Mouse (Mus musculus): ENCODE data around the gene Bspry.
A peak's percentile ranks its signal among the peaks of the same experiment; 100 is the strongest.
"Not testable (repeated sequence)": the region's sequence is repeated elsewhere in the genome, so short reads cannot be mapped to it uniquely, and the experiment has no call there.

Gene Bspry

DNA sequence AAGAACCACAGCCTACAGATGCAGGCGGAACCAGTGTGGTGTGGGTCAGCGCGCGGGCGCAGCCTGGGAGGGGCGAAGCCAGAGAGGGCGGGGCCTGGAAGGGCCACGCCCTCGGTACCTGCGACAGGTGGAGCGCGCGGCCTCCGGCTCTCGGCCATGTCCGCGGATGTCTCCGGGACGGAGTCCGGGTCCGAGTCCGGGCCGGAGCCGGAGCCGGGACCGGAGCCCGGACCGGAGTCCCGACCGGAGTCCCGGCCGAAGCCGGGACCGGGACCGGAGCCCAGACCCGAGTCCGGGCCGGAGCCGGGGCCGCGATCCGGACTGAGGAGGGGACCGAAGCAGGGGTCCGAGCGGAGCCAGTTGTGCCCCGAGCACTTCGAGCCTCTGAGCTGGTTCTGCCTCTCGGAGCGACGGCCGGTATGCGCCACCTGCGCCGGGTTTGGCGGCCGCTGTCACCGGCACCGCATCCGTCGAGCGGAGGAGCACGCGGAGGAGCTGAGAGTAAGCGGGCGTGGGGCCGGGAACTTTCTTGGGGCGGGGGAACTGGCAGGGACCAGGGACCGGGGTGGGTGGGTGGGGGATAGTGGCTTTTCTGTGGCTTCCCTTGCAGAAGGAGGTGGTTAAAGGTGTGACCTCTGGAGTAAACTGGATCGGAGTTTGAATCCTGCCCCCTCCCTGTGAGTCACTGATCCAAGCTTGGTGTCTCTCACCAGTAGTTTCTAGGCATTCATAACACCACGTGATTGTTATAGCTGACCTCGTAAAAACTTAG lies at the start of gene Bspry:
TSS of gene Bspry (plus strand) at position 117 of the 772 bp plus-strand sequence.
- DNase-seq (ENCODE audit: low read depth, low spot score), result no peak

DNA sequence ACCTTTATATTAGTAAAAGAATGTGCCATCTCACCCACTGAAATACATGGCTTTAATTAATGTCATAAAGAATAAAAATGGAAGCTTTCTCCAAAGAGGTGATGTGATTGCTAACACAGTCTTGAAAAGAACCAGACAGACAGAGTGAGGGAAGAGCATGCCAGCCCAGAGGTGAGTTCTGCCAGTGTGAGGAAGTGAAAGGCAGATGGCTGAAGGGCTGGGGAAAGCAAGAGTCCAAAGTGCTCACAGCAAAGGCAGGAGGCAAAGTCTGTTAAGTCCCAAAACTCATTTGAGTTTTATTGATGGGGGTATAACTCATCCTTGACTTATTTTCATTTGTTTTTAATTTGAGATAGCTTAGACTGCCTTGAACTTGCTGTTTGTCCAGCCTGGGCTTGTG lies 49.2 kb upstream of the Bspry start:
- no peak for DNase-seq (ENCODE audit: low read depth, low spot score)

DNA sequence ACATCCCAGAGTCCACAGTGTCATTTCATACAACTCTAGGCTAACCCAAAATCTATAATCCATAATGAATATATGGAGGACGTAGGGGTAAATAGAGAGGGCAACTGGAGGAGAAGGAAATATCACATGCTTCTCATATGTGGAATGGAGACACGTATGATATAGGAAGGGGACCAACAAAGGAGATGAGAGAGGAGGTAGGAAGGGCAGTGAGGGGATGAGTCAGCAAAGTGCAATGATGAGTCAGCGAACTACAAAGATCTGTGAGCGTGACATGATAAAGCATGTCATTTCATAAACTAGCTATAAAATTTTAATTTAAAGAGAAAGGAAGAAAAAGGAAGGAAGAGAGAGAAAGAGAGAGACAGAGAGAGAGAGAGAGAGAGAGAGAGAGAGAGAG lies 48.3 kb upstream of the Bspry start:
- no peak for DNase-seq (ENCODE audit: low read depth, low spot score)

DNA sequence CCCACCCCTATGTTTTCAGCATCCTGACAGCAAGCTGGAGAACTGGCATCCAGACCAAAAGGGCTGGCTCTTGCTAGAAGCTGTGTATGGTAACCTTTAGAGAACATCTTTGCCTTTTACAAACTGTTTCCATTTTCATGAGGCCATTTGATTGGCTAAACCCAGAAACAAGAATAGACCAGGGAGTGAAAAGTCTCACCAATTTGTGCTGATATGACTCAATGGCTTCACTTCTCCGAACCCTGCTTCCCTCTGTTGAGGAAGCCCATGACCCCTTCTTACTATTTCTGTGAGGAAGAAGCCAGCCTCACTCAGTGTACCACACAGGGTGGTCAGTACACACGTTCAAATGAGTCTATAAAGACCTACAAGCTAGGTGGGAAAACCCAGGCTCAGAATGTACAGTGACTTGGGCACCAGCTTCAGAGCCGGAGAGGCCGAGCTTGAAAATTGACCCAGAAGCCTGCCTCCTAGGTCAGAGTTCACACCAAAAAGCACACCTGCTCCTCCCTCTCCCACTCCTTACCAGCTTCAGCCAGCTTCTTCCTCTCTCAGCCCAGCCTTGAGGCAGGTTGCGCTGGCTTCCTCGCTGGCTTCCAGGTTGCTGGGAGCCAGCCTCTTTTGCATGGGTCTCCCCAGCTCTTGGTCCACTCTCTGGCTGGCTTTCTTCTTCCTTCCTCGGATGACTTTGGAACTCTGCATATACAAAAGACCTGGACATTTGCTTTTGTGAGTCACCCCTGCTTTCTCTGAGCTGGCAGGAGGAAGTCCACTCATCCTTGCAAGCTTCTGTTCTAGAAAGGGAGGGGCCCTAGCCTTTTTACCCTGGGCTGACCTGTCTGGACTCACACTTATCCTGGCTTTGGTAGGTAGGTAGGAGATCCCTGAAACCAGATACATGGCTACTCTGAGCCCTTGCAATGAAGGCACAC lies 45.6 kb upstream of the Bspry start:
- no peak for DNase-seq (ENCODE audit: low read depth, low spot score)

DNA sequence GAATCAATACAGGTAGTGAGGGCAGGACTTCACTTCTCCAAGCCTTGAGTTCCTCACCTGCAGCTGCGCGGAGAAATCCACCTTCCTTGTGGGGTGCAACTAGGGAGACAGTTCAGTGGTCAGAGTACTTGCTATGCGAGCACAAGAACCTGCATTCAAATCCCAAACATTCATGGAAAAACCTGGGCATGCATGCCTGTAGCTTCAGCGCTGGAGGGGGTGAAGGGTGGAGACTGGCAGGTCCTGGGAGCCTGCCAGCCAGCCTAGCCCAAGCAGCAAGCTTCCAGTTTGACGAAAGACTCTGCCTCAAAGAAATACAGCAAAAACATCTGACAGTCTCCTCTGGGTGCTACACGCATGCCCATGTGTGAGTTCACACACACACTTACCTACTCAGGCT lies 44.8 kb upstream of the Bspry start, which contains the start of gene Rnf183:
TSS of gene Rnf183 (minus strand) at position 172 of the 400 bp plus-strand sequence.
- no peak for DNase-seq (ENCODE audit: low read depth, low spot score)

DNA sequence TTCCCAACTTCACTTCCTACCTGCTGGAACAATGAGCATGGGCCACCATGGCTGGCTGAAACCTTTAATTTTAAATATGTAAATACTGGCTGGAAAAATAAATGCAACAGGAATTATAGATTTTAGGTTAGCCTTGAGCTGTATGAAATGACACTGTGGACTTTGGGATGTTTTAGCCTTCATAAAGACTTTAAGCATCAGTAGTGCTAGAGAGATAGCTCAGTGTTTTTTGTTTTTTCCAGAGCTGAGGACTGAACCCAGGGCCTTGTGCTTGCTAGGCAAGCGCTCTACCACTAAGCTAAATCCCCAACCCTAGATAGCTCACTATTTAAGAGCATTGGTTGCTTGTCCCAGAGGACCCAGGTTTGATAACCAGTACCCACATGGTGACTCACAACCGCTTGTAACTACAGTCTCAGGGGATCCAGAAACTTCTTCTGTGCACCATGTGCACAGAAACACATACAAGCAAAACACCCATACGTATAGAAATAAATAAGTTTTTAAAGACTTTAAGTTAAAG lies 42.5 kb upstream of the Bspry start:
- DNase-seq (ENCODE audit: low read depth, low spot score), result no peak

DNA sequence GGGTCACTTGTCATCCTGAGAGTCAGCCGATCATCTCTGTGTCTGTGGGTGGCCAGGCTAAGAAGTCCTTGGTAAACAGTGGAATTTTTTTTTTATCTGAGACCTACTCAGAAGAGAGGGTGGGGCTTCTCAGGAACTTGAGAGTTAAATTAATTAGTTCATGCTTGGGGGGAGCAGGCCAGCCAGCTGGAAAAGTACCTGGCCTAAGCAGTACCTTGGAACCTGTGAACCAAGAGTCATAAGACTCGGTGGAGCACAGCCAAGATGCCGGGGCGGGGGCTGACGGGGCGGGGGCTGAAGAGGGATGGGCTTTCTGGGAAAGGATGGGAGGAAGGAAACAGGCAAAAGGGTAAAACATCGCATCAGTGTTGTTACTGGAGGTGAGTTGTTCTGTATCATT lies 42.0 kb upstream of the Bspry start:
- no peak for DNase-seq (ENCODE audit: low read depth, low spot score)

DNA sequence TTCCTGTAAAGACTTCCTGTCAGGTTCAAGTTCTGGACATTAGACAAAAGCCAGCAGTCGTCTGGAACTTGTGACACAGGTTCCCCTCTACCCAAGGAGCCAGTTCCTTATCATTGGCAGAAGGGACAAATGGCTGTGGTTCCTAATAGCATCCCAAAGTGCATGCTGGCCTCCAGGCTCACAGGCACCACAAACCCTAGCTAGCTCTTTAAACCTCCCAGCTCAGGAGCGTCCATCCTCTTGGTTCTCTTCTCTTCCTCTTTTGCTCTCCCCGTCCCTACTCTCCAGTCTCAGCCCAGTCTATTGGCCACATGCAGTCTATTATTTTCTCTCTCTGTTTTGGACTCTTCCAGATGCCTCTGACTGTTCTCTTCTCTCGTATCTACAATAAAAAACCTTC lies 40.1 kb upstream of the Bspry start:
- no peak for DNase-seq (ENCODE audit: low read depth, low spot score)

DNA sequence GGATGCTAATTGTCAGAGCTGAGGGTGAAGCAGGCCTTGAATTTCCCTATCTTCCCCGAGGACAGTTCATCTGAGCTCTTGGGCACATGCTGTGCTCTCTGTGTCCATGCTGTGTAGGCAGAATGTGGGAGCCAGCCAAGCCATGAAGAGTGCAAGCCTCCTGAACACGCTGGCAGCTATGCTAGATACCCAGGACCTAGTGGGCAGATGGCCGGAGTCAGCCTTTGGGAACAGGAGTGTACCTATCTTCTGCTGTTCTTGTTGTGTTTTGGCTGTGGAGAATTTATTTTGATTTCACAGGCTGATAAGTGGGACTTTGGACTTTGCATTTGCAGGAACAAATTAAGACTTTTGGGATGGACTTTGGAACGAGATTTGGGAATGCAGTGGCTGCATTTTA lies 39.3 kb upstream of the Bspry start:
- DNase-seq (ENCODE audit: low read depth, low spot score), result no peak

DNA sequence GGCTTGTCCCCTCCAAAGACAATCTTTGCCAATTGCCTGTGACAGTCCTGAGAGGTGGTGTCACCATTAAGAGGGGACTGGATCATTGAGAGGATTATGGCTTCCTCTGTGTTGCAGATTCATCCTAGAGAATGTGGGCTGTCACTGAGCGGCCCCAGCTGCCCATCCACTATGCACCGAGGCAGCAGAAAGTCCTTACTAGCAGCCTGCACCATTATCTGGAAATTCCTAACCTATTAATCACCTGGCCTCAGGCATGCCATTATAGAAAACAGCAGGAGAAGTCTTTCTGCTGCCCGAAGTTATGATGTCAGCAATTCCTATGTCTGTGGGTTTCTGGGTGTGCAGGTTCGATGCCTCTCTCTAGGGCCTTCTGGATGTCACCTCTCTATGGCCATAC lies 38.9 kb upstream of the Bspry start:
- DNase-seq (ENCODE audit: low read depth, low spot score), result no peak

DNA sequence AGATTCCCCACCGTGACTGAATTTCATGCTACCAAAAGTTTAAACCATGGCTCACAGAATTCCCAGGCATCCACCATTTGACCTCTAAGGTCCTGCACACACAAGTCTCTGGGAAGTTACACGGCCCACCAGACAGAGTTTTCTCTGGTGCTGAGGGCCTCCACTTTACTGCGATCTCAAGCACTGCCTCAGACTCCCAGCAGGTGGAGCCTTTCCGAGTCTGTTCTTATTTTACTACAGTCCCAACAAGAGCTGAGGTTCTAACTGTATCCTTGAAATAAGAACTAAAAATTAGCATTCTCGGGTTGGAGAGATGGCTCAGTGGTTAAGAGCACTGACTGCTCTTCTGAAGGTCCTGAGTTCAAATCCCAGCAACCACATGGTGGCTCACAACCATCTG lies 24.9 kb upstream of the Bspry start:
- no peak for DNase-seq (ENCODE audit: low read depth, low spot score)

DNA sequence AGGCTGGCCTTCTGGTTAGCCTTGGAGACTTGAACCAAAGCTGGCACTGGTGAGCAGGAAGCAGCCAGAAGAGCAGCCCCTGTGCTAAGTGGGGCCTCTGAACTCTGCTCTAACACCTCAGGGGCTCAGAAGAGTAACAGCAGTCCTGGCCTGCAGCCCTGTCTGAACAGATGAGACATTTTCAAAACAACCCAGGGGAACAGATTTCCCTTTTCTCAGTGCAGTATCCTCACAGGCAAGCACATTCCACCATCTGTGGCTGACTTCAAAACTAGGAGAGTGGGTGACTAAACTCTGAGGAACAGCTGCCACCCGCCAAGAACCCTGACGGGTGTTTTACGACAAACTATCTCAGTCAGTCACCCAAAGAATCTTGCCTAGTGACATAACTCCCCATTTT lies 20.8 kb upstream of the Bspry start:
- DNase-seq (ENCODE audit: low read depth, low spot score), result no peak

DNA sequence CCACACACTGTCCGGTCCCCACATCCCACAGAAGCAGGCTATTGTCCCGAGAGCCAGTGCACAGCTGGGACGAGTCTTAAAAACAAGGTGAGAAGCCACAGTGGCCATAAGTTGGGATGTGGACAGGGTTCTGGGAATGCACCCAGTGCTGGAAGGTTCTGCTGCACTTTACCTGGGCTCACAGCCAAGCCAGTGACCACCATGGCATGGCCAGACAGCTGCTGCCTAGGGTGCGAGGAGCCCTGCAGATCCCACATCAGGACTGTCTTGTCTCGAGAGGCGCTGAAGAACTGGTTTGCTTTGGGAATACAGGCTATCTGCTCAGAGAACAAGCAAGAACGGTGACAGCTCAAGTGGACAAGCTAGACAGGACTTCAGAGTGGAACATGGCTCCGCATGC lies 19.5 kb upstream of the Bspry start:
- no peak for DNase-seq (ENCODE audit: low read depth, low spot score)

DNA sequence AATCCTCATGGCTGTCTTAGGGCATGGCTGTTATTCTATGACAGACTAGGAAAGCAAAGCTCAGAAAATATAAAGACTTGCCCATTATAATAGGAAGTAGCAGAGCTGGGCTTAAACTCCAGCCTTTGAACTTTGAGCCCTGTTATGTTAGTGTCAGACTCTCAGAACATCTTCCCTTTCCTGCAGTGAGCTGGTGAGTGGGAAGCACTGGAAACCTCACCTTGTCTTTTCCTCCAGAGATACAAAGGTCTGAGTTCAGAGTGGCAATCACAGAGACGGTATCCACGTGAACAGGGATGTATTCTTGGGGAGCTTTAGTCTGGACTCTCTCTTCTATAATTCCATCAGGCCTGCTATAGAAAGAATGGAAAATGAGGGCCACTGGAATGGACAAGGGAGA lies 16.7 kb upstream of the Bspry start:
- no peak for DNase-seq (ENCODE audit: low read depth, low spot score)

DNA sequence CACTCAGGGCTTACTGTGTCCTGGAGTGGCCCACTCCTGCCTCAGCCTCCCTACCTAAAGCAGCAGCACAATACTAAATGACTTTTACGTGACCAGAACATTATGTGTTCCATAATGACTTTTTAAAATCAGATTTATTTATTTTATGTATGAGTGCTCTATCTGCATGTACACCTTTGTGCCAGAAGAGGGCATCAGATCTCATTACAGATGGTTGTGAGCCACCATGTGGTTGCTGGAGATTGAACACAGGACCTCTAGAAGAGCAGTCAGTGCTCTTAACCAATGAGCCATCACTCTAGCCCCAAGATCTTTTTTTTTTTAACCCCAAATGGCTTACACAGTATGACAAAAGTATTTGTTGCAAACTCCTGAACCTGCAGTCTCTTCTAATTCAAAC lies 11.7 kb upstream of the Bspry start:
- DNase-seq (ENCODE audit: low read depth, low spot score), result no peak

DNA sequence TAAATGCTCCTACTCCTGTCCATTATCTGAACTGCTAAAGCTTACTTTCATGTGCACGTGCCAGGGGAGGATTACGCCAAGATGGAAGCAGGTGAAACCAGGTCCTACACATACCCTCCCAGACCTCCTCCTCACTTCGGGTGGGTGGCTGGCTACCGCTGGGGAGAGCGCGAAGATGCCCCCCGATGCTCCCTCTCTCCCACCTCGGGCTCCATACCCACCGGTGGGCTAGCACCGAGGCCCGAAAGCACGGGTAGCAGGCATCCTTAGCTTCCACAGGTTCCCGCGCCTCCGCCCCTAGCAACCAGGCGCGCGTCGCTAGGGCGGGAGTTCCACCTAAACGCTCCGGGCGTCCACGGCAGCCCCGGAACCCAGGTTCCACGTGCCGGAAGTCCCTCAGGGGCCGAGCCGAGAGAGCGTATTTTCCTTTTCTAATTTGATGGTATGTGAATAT lies 9.2 kb upstream of the Bspry start, which contains the start of gene Wdr31:
TSS of gene Wdr31 (minus strand) at position 299 of the 454 bp plus-strand sequence.
- DNase-seq (ENCODE audit: low read depth, low spot score), result peak; percentile 40

DNA sequence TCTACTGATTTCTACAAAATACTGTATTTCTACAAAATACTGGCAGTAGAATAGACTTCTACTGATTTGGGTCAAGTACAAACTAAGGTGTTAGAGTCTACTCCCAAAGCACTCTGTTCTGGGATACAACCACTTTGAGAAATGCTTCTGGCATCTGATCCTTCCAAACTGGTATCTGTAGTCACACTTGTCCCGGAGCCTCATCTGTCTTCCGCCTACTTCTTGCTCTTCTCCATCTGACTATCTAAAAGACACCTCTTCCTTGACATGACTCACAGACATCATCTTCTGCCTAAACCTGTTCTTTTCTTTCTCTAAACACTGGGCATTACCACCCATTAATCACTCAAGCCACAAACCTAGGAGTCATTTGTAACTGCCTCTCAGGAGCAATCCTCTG lies 7.8 kb upstream of the Bspry start:
- DNase-seq (ENCODE audit: low read depth, low spot score), result no peak

DNA sequence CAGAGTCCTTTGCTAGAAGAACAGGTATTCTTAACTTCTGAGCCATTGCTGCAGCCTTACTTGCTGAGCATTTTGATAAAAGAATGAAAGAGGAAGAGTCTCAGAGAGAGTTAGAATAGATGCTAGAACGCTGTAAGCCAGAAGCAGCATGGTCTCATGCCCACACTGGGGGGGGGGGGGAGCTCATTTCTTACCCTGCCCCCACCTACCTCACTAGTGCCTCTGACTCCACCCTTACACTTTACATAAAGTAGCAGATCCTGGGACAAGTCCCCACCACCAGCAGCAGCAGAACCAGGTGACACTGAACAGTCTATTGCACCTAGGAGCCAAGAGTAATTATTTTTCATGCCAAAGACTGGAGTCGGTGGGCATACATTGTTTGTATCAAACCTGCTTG lies 4.7 kb upstream of the Bspry start:
- DNase-seq (ENCODE audit: low read depth, low spot score), result no peak

DNA sequence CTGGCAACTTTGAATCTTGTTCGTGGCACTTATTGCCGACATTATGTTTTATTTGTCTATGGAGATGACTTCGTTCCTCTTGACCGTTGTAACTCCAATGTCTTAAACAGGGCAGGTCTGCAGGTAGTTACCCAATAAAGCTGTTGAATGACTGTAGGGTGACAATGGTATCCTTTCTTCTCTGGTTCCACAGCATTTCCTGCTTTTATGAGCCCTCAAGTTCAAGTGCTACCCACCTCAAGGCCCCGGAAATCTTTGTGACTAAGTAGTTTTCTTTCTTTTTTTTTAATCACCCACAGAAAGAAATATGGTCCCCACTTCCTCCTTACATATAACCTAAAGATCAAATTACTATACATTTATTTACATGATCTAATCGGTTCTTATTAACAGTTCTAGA lies 4.1 kb upstream of the Bspry start:
- no peak for DNase-seq (ENCODE audit: low read depth, low spot score)

DNA sequence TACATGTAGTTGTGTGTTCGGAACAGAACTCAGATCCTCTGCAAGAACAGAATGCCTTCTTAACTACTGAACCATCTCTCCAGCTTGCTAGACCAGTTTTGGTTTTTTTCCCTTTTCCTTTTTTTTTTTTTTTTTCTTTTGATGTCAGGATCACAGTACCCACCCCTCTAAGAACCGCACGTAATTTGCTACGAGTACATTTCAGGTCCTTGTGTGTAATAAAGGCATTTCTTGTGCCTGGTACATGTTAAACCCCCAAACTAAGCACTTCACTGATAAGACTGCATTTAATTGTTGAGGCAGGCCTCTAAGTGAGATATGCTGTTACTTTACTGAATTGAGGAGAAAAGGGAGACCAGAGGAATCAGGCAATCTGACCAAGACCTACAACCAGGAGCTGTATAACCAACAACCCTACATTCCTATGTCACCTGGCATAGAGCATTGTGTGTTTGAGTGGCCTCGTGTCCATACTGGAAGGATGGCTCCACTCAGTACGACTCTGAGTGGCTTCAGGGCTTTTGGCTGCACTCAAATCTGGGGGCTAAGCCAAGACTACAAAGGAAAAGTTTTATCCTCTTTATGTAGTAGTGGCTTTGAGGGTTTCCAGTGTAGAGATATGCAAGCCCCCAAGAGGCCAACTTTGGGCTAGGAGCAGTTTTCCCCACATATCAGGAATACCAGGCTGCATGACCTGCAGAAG lies 2.2 kb upstream of the Bspry start:
- DNase-seq (ENCODE audit: low read depth, low spot score), result no peak

DNA sequence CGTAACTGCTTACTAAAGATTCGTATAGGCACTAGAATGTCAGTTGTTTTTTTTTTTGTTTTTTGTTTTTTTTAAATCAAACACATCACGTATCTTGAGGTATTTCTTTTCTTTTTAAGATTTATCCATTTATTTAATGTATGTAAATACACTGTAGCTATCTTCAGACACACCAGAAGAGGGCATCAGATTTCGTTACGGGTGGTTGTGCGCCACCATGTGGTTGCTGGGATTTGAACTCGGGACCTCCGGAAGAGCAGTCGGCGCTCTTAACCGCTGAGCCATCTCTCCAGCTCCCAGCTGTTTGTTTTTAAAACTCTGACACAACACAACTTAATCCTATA lies 288 bp upstream of the Bspry start:
- DNase-seq (ENCODE audit: low read depth, low spot score), result not testable (repeated sequence)

All from skeletal muscle tissue, adult 2 months (tissue).